Mouse (Mus musculus) cerebellum, adult 8-10 months (tissue): ENCODE data around the gene Mybpc1.

Experiments
- DNase-seq: peaks from one replicate; pipeline ENCODE4 v3.0.0; 2022

The Mybpc1 gene

GRCm38 (mm10) chr10:88604943-88605342 is at the start of gene Mybpc1:
TSS of gene Mybpc1 (minus strand) at chr10:88605152.
- no peak for DNase-seq

DNA sequence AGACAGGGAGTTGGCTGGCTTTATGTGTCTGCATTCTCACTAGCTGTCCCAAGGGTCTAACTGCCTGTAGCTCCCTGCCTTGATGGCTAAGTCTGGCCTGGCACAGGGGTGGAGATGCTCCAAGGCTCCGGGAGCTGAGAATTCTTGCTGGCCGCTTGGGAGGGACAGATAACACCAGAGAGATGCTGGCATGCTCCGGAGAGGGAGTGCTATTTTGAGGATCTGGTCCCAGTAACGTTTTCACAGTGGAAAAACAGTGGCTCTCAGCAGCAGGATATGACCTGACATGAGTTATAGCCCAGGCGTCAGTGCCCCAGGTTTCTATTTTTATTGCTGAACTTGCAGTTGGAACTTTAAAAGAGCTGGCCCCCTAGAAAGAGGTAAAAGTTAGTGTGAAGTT is 40.5 kb upstream of the Mybpc1 start:
- DNase-seq: no peak

GRCm38 (mm10) chr10:88631330-88631953 is 26.5 kb upstream of the Mybpc1 start:
- no peak for DNase-seq

DNA sequence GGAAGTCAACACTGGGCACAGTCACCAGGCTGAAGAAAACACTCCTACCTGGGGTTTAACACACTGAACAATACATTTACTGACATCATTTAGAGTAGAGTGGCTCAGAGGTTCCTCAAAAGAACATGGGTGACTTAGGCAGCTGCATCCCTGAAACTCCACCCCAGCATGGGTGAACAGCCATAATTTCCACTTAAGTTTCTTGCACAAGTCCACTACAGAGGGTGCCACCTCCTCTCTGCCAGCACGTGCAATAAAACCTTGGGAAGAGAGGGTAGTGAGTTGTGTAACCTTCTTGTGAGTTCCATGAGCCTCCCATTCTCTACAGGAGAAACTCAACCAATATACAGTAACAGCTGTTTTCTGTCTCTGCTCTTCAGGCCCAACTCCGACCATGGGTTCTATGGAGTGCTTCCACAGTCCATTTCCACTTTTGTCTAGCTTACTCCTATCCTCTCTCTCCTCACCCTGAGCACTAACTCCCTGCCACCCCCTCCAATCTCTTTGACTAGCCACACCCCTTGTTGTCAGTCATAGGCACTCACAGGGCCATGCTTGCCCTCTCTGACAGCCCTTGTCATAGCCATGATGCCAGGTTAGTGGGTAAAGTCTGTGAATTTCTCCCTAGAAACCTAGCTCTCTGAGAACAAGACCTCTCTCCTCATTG is 25.8 kb upstream of the Mybpc1 start:
- DNase-seq: no peak

GRCm38 (mm10) chr10:88627052-88627451 is 22.1 kb upstream of the Mybpc1 start:
- no peak for DNase-seq

- no peak for DNase-seq
Measured at GRCm38 (mm10) chr10:88626176-88626575, 21.2 kb upstream of the Mybpc1 start.

DNA sequence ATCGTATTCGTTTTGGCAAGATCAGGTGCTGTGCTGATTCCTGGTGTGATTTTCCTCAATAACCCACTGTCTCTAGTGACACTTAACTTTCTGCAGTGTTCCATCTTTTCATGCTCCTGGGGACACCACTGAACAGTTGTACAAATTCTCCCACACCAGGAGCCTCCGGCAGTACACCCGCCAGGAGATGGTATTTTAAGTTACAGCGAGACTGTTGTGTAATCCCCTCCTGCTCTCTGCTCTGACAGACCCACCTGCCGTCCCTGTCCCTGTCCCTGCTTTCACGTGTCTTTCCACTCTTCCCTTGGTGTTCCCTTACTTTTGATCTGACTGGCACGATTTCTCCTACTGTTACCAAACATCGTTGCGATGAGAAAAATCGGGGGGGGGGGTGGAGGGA is 19.3 kb upstream of the Mybpc1 start:
- no peak for DNase-seq

- DNase-seq: no peak
Measured at GRCm38 (mm10) chr10:88622624-88623023, 17.7 kb upstream of the Mybpc1 start.

GRCm38 (mm10) chr10:88620809-88621208 is 15.9 kb upstream of the Mybpc1 start:
- DNase-seq: no peak

- no peak for DNase-seq
Measured at GRCm38 (mm10) chr10:88613051-88613450, 8.1 kb upstream of the Mybpc1 start.

GRCm38 (mm10) chr10:88606686-88607085 is 1.7 kb upstream of the Mybpc1 start:
- DNase-seq: no peak

GRCm38 (mm10) chr10:88606065-88606464 is 1.1 kb upstream of the Mybpc1 start:
- no peak for DNase-seq

DNA sequence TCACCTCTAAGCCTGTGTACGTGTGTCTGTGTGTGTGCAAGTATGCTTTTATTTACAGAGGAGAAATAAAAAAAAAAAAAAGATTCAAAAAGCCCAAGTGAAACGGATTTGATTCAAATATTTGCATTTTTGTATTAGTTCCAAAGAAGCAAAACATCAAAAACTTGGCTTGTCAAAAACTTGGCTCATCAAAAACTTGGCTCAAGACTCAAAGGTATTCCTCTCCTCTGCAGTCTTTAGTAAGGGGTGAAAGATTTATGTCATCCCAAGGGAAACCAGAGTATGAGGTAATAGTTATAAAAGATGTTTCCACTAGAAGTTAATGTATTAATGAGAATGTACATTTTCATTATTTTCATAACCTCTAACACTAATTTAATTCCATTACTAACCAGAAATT is 1.2 kb downstream of the Mybpc1 start:
- DNase-seq: no peak

DNA sequence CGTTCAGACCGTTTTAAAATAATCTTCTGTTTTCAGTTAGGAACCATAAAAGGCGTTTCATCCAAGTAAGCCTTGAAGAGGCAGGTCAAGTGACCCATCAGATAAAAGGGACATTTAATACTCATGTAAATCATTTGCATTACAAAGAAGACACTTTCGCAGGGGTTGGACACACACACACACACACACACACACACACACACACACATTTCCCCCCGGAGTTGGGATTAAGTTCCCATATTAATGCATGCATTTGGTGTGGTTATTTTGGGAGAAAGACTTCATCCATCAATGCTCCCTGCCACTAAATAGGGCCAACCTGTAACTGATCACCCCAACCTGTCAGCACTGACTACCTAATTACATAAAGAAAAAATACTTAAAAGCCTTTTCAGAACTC is 1.7 kb downstream of the Mybpc1 start:
- DNase-seq: no peak

DNA sequence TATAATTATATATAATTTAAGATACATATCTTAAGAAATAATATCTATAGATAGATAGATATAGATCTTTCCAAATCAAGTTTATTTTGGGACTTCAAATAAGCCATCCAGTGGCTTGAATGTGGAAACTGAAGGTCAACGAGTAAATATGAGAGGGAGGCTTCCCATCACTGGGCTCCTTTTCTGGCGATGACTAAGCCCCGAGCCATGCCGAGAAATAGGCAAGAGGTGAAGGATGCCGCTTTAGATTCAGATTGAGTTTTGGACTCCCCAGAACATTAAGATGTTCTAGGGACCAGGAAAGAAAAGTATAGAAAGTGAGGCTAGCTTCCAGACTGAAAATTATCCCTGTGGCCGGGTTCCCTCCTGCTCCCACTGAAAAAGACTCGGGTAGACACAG is 4.4 kb downstream of the Mybpc1 start:
- DNase-seq: no peak

DNA sequence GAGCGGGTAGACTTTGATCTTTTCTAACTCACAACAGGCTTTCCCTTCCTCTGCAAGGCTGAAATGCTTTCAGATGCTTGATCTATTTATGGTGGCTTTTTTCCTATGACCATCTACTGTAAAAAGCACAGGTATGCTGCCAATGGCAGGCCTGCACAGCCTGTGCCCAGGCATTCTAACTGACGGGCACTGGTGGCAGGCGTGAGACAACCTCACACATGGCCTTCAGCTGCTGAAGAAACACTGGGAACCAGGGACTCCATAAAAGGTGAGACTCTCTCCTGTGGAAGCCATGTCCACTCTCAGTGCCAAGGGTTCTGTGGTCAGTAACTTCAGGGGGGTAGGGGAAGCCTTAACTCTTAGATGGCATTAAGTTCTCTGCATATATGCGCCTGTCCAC is 12.6 kb downstream of the Mybpc1 start:
- DNase-seq: no peak

DNA sequence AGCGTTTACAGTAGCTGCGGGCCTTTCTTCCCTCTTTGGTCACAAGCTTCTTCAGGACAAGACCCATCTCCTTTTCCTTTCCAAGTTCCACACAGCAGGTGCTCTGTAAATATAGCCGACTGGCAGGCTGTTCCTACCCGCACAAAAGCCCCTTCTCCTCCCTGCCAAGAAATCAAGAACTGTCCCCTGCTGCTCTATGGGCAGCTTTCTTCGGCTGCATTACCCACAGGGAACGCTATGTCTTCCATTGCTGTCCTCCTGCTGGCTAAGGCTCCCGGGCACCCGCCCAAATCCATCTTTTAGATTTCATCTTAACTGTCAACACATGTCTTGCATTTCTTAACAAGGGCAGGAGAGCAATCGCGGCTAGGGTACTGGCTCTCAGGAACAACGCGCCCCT is 13.9 kb downstream of the Mybpc1 start:
- DNase-seq: peak; percentile 11

- no peak for DNase-seq
Measured at GRCm38 (mm10) chr10:88584469-88584868, 20.5 kb downstream of the Mybpc1 start.

GRCm38 (mm10) chr10:88580786-88581185 is 24.2 kb downstream of the Mybpc1 start:
- DNase-seq: no peak

GRCm38 (mm10) chr10:88578651-88579050 is 26.3 kb downstream of the Mybpc1 start:
- no peak for DNase-seq

DNA sequence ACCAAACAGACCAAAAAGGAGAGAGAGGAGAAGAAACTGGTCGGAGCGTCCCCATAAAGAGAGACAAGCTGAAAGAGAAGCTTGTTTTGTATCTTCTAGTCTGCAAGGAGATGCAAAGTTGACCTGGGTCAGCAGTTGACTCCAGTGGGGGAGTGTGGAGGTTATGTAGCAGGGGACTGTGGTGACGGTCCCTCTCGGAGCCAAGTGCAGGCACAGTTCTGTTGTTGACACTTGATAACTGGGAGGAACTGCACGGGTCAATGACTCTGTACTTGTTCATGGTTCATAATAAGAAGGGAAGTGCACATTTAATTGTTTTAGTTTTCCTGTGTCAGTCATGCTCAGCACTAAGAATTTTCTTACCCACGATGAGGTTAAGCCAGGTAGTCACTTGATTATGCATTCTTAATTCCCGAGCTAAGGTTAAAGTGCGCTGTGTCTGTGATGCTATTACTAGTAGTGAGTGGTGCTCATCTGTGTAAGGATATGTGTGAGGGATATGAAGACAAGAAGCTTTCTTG is 30.8 kb downstream of the Mybpc1 start:
- DNase-seq: no peak

DNA sequence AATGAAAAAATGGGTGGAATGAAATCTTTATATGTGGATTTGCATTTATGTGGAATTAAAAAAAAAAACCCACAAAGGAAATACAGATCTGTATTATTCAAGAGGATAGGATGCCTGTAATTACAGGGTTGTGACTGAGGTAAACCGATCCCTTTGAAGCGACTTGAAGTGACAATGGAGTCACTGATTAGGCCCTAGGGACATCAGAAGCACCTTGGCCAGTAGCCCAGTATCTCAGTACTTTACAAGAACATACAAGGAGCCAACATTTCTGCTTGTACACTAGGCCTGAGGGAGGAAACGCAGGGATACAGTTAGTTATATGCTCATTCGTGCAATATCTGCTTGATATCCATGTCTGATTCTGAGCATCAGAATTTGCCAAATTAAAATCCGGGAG is 32.8 kb downstream of the Mybpc1 start:
- no peak for DNase-seq

GRCm38 (mm10) chr10:88557046-88557445 is 47.9 kb downstream of the Mybpc1 start:
- DNase-seq: no peak

DNA sequence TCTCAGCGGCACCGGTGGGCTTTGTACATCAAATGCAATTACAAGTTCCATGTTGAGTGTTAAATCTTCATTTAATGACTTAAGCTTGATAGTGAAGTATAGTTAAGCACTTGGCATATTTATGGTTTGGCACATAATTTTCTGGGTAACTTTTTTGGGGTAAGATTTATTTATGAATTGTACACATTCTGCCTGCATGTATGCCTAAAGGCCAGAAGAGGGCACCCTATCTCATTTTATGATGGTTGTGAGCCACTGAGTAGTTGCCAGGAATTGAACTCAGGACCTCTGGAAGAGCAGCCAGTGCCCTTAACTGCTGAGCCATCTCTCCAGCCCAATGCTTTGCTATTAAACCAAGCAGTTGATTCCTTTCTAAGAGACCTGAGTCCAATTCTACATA is 52.2 kb downstream of the Mybpc1 start:
- no peak for DNase-seq

DNA sequence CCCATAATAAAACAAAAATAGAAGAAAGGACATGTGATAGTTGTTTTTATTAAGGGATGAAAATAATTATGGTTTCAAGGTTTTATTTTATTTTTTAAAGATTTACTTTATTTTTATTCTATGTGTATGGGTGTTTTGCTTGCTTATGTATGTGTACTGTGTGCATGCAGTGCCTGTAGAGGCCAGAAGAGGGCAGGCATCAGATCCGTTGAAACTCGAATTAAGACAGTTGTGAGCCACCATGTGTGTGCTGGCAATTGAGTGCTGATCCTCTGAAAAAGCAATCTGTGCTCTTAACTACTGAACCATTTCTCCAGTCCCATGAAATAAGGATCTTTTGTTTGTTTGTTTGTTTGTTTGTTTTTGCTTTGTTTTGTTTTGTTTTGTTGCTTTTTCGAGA is 54.7 kb downstream of the Mybpc1 start:
- no peak for DNase-seq
